Mouse (Mus musculus) MEL (cell line): ENCODE measurements around the gene Styk1. TPM values are rescaled to one million over a fixed set of nuclear protein-coding genes. Genes with fewer than 3 reads are reported as not detected.

ENCODE experiments used
- DNase-seq: peaks from one replicate; pipeline ENCODE4 v3.0.0; 2011; ENCODE audit warnings: low read depth, low spot score
- H3K27ac ChIP-seq: 2 replicates; pipeline ENCODE4 v1.5.1; 2012; ENCODE audit warnings: low read depth, mild to moderate bottlenecking, control low read depth, low read length, moderate library complexity; ENCODE audit not compliant: control insufficient read depth
- H3K27me3 ChIP-seq, 2 experiments: fragments of 150-350 bp in 1 of 2; sonication (generic) in 1 of 2; 2 replicates each; pipeline ENCODE4 v1.6.1; 2012; ENCODE audit warnings: low read length in 2 of 2, mild to moderate bottlenecking in 2 of 2, improper control_type of control experiment in 1 of 2, moderate library complexity in 1 of 2; ENCODE audit not compliant: insufficient read depth in 2 of 2, control insufficient read depth in 1 of 2
- H3K36me3 ChIP-seq, 2 experiments: 2 replicates each; pipeline ENCODE4 v1.6.1; 2012 to 2014; ENCODE audit warnings: low read length in 2 of 2, improper control_type of control experiment in 1 of 2, inconsistent platforms in 1 of 2, mild to moderate bottlenecking in 1 of 2; ENCODE audit not compliant: insufficient read depth in 2 of 2, control insufficient read depth in 1 of 2
- H3K4me1 ChIP-seq, 2 experiments: fragments of 150-350 bp in 1 of 2; sonication (generic) in 1 of 2; 2 replicates each; pipeline ENCODE4 v1.6.1; 2012; ENCODE audit warnings: low read length in 2 of 2, improper control_type of control experiment in 1 of 2, mild to moderate bottlenecking in 1 of 2; ENCODE audit not compliant: insufficient read depth in 2 of 2, control insufficient read depth in 1 of 2
- H3K4me3 ChIP-seq, 2 experiments: fragments of 150-350 bp in 1 of 2; sonication (generic) in 1 of 2; 2 replicates each; pipeline ENCODE4 v1.5.1; 2012; ENCODE audit warnings: low read depth in 2 of 2, low read length in 2 of 2, mild to moderate bottlenecking in 2 of 2, moderate library complexity in 2 of 2, control low read depth in 1 of 2, improper control_type of control experiment in 1 of 2; ENCODE audit not compliant: control insufficient read depth in 1 of 2, insufficient read depth in 1 of 2
- H3K79me2 ChIP-seq: 2 replicates; pipeline ENCODE4 v1.6.1; 2012; ENCODE audit warnings: mild to moderate bottlenecking, low read length, moderate library complexity; ENCODE audit not compliant: control insufficient read depth, poor library complexity, insufficient read depth
- H3K9ac ChIP-seq: 2 replicates; pipeline ENCODE4 v1.6.1; 2012; ENCODE audit warnings: low read depth, mild to moderate bottlenecking, control low read depth, low read length, moderate library complexity; ENCODE audit not compliant: control insufficient read depth, poor library complexity, severe bottlenecking
- H3K9me3 ChIP-seq: fragments of 150-350 bp; sonication (generic); replicated peaks from 2 replicates; pipeline ENCODE4 v1.6.1; 2012; ENCODE audit warnings: mild to moderate bottlenecking, low read length, improper control_type of control experiment, moderate library complexity; ENCODE audit not compliant: insufficient read depth
- CHD1 ChIP-seq: IDR thresholded peaks from 2 replicates; pipeline ENCODE4 v1.6.1; 2012; ENCODE audit warnings: low read depth, mild to moderate bottlenecking, inconsistent platforms, low read length, improper control_type of control experiment
- CHD2 ChIP-seq: IDR thresholded peaks from 2 replicates; pipeline ENCODE4 v1.6.1; 2011; ENCODE audit warnings: low read length, improper control_type of control experiment
- CTCF ChIP-seq, 3 experiments: IDR thresholded peaks in 2 of 3; conservative IDR thresholded peaks in 1 of 3; 2 replicates each; pipeline ENCODE4 v1.5.1; 2011 to 2012; ENCODE audit warnings: low read length in 3 of 3, low read depth in 2 of 3, mild to moderate bottlenecking in 2 of 3, improper control_type of control experiment in 1 of 3, inconsistent platforms in 1 of 3, mixed read lengths in 1 of 3, moderate library complexity in 1 of 3; ENCODE audit not compliant: control insufficient read depth in 1 of 3, insufficient read depth in 1 of 3, poor library complexity in 1 of 3, severe bottlenecking in 1 of 3
- E2F4 ChIP-seq: IDR thresholded peaks from 2 replicates; pipeline ENCODE4 v1.6.1; 2011; ENCODE audit warnings: low read depth, low read length, improper control_type of control experiment, borderline replicate concordance
- ELF1 ChIP-seq: IDR thresholded peaks from 2 replicates; pipeline ENCODE4 v1.6.1; 2014; ENCODE audit warnings: low read depth, mild to moderate bottlenecking, inconsistent platforms, low read length, improper control_type of control experiment, moderate library complexity
- EP300 ChIP-seq, 2 experiments: IDR thresholded peaks; 2 replicates each; pipeline ENCODE4 v1.6.1; 2011; ENCODE audit warnings: improper control_type of control experiment in 2 of 2, low read length in 2 of 2, low read depth in 1 of 2, mild to moderate bottlenecking in 1 of 2
- ETS1 ChIP-seq: IDR thresholded peaks from 2 replicates; pipeline ENCODE4 v1.6.1; 2012; ENCODE audit warnings: low read depth, mild to moderate bottlenecking, inconsistent platforms, low read length, improper control_type of control experiment, moderate library complexity
- GABPA ChIP-seq: IDR thresholded peaks from 2 replicates; pipeline ENCODE4 v1.6.1; 2012; ENCODE audit warnings: low read depth, mild to moderate bottlenecking, inconsistent platforms, low read length, improper control_type of control experiment, moderate library complexity
- GATA1 ChIP-seq: IDR thresholded peaks from 2 replicates; pipeline ENCODE4 v1.6.1; 2011; ENCODE audit warnings: low read depth, low read length, improper control_type of control experiment
- HCFC1 ChIP-seq: IDR thresholded peaks from 2 replicates; pipeline ENCODE4 v1.6.1; 2012; ENCODE audit warnings: low read depth, mild to moderate bottlenecking, inconsistent platforms, low read length, improper control_type of control experiment, moderate library complexity
- JUND ChIP-seq: IDR thresholded peaks from 2 replicates; pipeline ENCODE4 v1.6.1; 2011; ENCODE audit warnings: low read depth, mild to moderate bottlenecking, improper control_type of control experiment, low read length
- MAFK ChIP-seq: IDR thresholded peaks from 2 replicates; pipeline ENCODE4 v1.6.1; 2011; ENCODE audit warnings: low read depth, mild to moderate bottlenecking, low read length, improper control_type of control experiment, borderline replicate concordance
- MAX ChIP-seq: IDR thresholded peaks from 2 replicates; pipeline ENCODE4 v1.6.1; 2011; ENCODE audit warnings: low read length, improper control_type of control experiment
- MAZ ChIP-seq: IDR thresholded peaks from 2 replicates; pipeline ENCODE4 v1.6.1; 2012; ENCODE audit warnings: low read depth, mild to moderate bottlenecking, inconsistent platforms, low read length, improper control_type of control experiment
- MEF2A ChIP-seq: IDR thresholded peaks from 2 replicates; pipeline ENCODE4 v1.6.1; 2014; ENCODE audit warnings: low read depth, mild to moderate bottlenecking, inconsistent platforms, low read length, improper control_type of control experiment; ENCODE audit not compliant: poor library complexity, insufficient replicate concordance, severe bottlenecking; ENCODE audit errors: extremely low read depth
- MYB ChIP-seq: IDR thresholded peaks from 2 replicates; pipeline ENCODE4 v1.6.1; 2011; ENCODE audit warnings: mild to moderate bottlenecking, low read depth, low read length, improper control_type of control experiment
- NELFE ChIP-seq: IDR thresholded peaks from 2 replicates; pipeline ENCODE4 v1.6.1; 2011; ENCODE audit warnings: low read depth, low read length, improper control_type of control experiment
- NRF1 ChIP-seq: IDR thresholded peaks from 2 replicates; pipeline ENCODE4 v1.6.1; 2014; ENCODE audit warnings: low read depth, mild to moderate bottlenecking, inconsistent platforms, low read length, improper control_type of control experiment, moderate library complexity; ENCODE audit not compliant: poor library complexity, insufficient read depth, severe bottlenecking
- POLR2AphosphoS2 ChIP-seq: IDR thresholded peaks from 2 replicates; pipeline ENCODE4 v1.6.1; 2011; ENCODE audit warnings: low read length, improper control_type of control experiment
- POLR2AphosphoS5 ChIP-seq: IDR thresholded peaks from 2 replicates; pipeline ENCODE4 v1.6.1; 2012; ENCODE audit warnings: low read depth, borderline replicate concordance, mild to moderate bottlenecking, inconsistent platforms, low read length, moderate library complexity, mixed read lengths
- RAD21 ChIP-seq: IDR thresholded peaks from 2 replicates; pipeline ENCODE4 v1.6.1; 2011; ENCODE audit warnings: mild to moderate bottlenecking, low read depth, low read length, improper control_type of control experiment
- RCOR1 ChIP-seq: IDR thresholded peaks from 2 replicates; pipeline ENCODE4 v1.6.1; 2012; ENCODE audit warnings: low read depth, mild to moderate bottlenecking, inconsistent platforms, low read length, improper control_type of control experiment
- SIN3A ChIP-seq: IDR thresholded peaks from 2 replicates; pipeline ENCODE4 v1.6.1; 2012; ENCODE audit warnings: low read length, improper control_type of control experiment, inconsistent platforms
- SMC3 ChIP-seq: IDR thresholded peaks from 2 replicates; pipeline ENCODE4 v1.6.1; 2011; ENCODE audit warnings: low read depth, low read length, improper control_type of control experiment
- TAL1 ChIP-seq: IDR thresholded peaks from 2 replicates; pipeline ENCODE4 v1.6.1; 2012; ENCODE audit warnings: mild to moderate bottlenecking, inconsistent platforms, low read length, moderate library complexity, mixed read lengths
- TBP ChIP-seq: IDR thresholded peaks from 2 replicates; pipeline ENCODE4 v1.8.0; 2011; ENCODE audit warnings: low read depth, low read length, improper control_type of control experiment
- TCF12 ChIP-seq: IDR thresholded peaks from 2 replicates; pipeline ENCODE4 v1.6.1; 2014; ENCODE audit warnings: low read depth, mild to moderate bottlenecking, inconsistent platforms, low read length, improper control_type of control experiment, moderate library complexity
- UBTF ChIP-seq: IDR thresholded peaks from 2 replicates; pipeline ENCODE4 v1.6.1; 2012; ENCODE audit warnings: low read depth, mild to moderate bottlenecking, inconsistent platforms, low read length, improper control_type of control experiment, moderate library complexity, borderline replicate concordance; ENCODE audit not compliant: insufficient read depth
- USF1 ChIP-seq: IDR thresholded peaks from 2 replicates; pipeline ENCODE4 v1.6.1; 2014; ENCODE audit warnings: low read depth, mild to moderate bottlenecking, inconsistent platforms, low read length, improper control_type of control experiment, moderate library complexity
- USF2 ChIP-seq, 2 experiments: IDR thresholded peaks; 2 replicates each; pipeline ENCODE4 v1.6.1; 2011 to 2012; ENCODE audit warnings: improper control_type of control experiment in 2 of 2, low read length in 2 of 2, borderline replicate concordance in 1 of 2, inconsistent platforms in 1 of 2, low read depth in 1 of 2, mild to moderate bottlenecking in 1 of 2; ENCODE audit not compliant: insufficient read depth in 1 of 2
- ZC3H11A ChIP-seq: IDR thresholded peaks from 2 replicates; pipeline ENCODE4 v1.6.1; 2012; ENCODE audit warnings: low read depth, mild to moderate bottlenecking, inconsistent platforms, low read length, improper control_type of control experiment
- ZKSCAN1 ChIP-seq: IDR thresholded peaks from 2 replicates; pipeline ENCODE4 v1.6.1; 2012; ENCODE audit warnings: low read depth, mild to moderate bottlenecking, inconsistent platforms, low read length, improper control_type of control experiment, moderate library complexity
- ZMIZ1 ChIP-seq: IDR thresholded peaks from 2 replicates; pipeline ENCODE4 v1.6.1; 2012; ENCODE audit warnings: low read depth, mild to moderate bottlenecking, inconsistent platforms, low read length, improper control_type of control experiment, moderate library complexity
- ZNF384 ChIP-seq: IDR thresholded peaks from 2 replicates; pipeline ENCODE4 v1.6.1; 2012; ENCODE audit warnings: low read depth, mild to moderate bottlenecking, inconsistent platforms, low read length, improper control_type of control experiment
- polyA plus RNA-seq, 2 experiments: library from polyadenylated mRNA; stranded (reverse) in 1 of 2; unstranded in 1 of 2; fragments of >175 nt in 1 of 2; fragments of >200 nt in 1 of 2; gene quantifications; 2 replicates each; pipeline versions ENCODE4 v1.2.1 to v1.2.4; 2012; ENCODE audit warnings: low replicate concordance in 2 of 2, low read depth in 1 of 2; ENCODE audit not compliant: insufficient read length in 2 of 2, insufficient read depth in 1 of 2, missing spikeins in 1 of 2
- total RNA-seq: library from RNA; depleted of rRNA; stranded (reverse); fragments of 300-350 nt; gene quantifications from 2 replicates; pipeline ENCODE4 v1.2.3, GENCODE M21; 2012

Styk1 gene
- total and polyA plus RNA-seq, 3 experiments, result 0.11 to 0.12 TPM; not detected in 1

DNA sequence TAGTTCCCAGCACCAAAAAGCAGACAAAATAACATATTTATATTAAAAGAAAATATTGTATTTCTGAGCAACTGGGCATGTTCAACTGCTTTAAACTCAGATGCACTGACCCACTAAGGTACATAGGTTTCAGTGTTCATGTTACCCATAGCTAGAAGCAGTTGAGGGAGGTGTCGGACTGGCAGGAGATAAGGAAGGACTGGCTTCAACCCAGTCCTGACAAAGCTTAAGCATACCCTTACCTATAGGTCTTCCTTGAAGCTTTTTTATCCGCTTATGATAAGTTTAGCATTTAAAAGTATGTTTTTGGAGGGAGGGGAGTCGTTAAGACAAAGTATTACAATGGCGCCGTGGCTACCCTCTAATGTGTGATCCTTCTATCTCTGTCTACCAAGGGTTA lies 17.4 kb upstream of the Styk1 start:
- H3K4me3 ChIP-seq, result no peak overlapping the region
- H3K27ac ChIP-seq, result peak overlapping the region; percentile 69
- TF ChIP-seq E2F4 (no peak), ZKSCAN1 (no peak), CHD1 (no peak), MAZ (no peak), CHD2 (no peak), ZMIZ1 (no peak), HCFC1 (no peak), ELF1 (no peak), SIN3A (peak; percentile 45), RCOR1 (no peak; the same call in 1 of the 2 replicates), USF2 (IDR thresholded peaks at IDR 0.05; ENCODE audit: borderline replicate concordance in 1 of 2, insufficient read depth in 1 of 2, low read depth in 1 of 2, low read length in 2 of 2) (no peak), ZNF384 (no peak), GABPA (no peak), MEF2A (no peak), USF1 (no peak), ETS1 (peak; percentile 32; the same call in 1 of the 2 replicates), UBTF (no peak), MAX (no peak), ZC3H11A (no peak), JUND (no peak), SMC3 (no peak), TAL1 (peak; percentile 84), TBP (0 out of 2 replicates have a peak, but pooled peaks have one; percentile 4), GATA1 (peak; percentile 89), NRF1 (no peak), MYB (peak; percentile 80), CTCF (IDR thresholded peaks at IDR 0.05 in 2 of 3, conservative IDR thresholded peaks at IDR 0.05 in 1 of 3; ENCODE audit: control insufficient read depth in 1 of 3, insufficient read depth in 1 of 3, low read depth in 2 of 3, low read length in 3 of 3, poor library complexity in 1 of 3, severe bottlenecking in 1 of 3) (no peak), TCF12 (peak; percentile 92), NELFE (no peak), POLR2AphosphoS5 (no peak), EP300 (IDR thresholded peaks at IDR 0.05; ENCODE audit: low read depth in 1 of 2, low read length in 2 of 2) (peak; percentile 78 to 89), RAD21 (no peak), POLR2AphosphoS2 (no peak), MAFK (no peak)
- peaks cover 21 to 35% of the 10 kb centered on the region in 2 experiments for H3K4me1 ChIP-seq
- peak; percentile 83 for DNase-seq
- H3K36me3 ChIP-seq, result peaks cover 40 to 60% of the 10 kb centered on the region in 2 experiments
- no peaks in the 10 kb centered on the region for H3K9me3 ChIP-seq
- H3K9ac ChIP-seq, result no peak overlapping the region
- peaks cover 16% of the 10 kb centered on the region for H3K79me2 ChIP-seq
- no peaks in the 10 kb centered on the region for H3K27me3 ChIP-seq
